Mouse (Mus musculus) MEL-GATA-1-ER (cell line): ENCODE data around the gene Prep.

Experiments used
- DNase-seq: peaks from one replicate; pipeline ENCODE4 v3.0.0-alpha.2; 2012; ENCODE audit warnings: low read depth; ENCODE audit errors: extremely low read depth

Prep gene

DNA sequence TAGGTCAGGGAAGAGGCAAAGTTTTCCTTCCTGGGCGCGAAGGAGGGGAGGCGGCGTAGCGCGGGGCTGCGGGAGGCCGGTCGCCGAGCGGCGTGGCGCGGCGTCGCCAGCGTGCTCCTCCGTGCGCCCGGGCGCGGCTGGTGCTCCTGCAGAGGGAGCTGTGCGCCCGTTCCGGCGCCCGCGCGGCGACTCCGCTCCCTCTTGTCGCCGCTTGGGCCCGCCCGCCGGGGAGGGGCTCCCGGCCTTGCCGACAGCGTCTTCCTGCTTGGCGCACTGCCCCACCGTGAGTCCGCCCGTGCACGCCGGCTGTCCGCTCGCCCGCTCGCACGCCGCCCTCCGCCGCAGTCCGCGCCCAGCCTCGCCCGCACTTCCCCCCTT lies at the start of gene Prep:
TSS of gene Prep (plus strand) at position 273 of the 378 bp plus-strand sequence.
- peak; percentile 50 for DNase-seq

DNA sequence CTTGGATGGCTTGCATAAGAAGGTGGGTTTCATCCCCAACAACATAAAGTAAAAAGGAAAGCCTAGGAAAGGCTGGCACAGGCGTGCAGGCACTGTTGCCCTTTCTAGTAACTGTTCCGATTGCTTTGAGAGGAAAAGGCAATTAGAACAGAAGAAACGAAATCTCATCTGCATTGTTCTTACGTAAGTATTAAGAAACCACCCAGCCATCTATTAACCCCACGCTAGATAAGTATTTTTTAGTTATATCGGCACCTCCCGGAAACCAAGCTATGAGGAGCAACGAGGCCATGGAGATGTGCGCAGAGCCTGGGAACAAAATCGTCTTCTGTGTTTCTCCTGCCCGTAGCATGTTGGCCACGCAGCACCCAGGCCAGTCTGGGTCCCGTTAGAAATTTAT lies 49.7 kb upstream of the Prep start:
- no peak for DNase-seq

DNA sequence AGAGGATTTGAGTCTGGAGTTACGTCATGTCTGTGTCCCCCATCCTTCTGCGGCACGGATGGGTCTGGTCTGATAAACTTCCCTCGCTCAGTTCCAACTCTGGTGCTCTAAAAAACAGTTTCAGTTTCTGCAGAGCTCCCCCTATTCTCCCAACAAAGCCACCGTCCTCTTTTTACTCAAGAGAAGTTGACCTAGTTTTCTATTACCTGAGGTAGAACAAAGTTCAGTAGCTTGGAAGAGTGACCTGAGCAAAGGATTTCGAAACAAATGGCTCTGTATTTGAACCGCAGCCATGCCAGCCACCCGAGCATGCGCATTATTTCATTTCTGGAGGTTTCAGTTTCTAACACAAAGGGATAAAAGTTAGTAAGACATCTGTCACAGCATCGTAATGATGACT lies 49.2 kb upstream of the Prep start:
- no peak for DNase-seq

DNA sequence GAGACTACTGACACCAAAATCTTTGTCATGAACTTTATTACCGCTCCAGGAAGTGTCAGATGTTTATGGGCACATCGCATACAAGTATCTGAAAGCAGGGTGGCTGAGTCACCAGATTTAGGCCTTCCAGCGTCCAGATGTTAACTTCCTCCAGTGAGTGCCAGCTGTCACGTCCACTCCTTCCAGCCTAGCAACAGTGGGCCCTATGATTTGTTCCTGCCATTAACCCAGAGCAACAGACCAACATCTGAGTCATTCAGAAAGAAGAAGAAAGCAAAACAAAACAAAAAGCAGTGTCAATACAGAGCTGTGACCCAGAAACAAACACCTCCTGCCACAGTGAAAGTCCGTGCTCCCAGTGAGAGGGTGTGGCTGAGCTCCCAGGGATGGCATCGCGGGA lies 47.6 kb upstream of the Prep start:
- DNase-seq: no peak

DNA sequence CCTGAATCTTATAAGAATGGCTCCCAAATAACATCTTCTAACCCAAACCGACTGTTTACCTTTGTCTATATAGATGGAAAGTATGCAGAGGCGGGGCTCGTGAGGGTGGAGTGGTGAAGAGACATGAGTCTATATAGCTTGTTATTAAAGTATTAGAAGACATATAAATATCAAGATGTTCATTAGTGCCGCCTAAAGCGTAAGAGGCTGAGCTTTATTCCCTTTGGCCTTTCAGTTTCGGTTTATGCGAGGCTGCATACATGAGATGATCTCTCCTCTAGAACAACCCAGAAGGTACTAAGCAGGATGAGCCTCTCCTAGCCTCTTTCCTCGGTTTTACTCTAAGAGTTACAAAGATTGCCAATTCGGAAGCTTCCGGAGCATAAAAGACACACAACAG lies 47.2 kb upstream of the Prep start:
- DNase-seq: no peak

DNA sequence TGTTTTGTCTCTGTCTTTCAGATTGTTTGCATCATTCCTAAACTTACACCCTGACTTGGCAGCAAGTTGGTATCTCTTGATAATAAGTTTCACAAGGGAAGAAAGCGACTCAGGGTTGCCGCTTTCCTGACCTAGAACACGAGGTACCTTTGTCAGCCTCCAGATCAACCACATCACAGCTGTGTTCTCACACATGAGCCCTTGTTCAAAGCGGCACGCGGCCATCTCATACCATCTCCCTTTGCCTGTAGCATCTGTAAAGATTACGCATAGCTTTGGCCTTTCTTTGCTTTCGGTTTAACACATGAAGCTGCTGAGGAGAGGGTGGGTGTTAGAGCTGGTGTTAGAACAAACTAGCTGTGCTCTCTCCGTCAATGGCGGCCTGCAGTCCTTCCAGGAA lies 46.7 kb upstream of the Prep start:
- no peak for DNase-seq

DNA sequence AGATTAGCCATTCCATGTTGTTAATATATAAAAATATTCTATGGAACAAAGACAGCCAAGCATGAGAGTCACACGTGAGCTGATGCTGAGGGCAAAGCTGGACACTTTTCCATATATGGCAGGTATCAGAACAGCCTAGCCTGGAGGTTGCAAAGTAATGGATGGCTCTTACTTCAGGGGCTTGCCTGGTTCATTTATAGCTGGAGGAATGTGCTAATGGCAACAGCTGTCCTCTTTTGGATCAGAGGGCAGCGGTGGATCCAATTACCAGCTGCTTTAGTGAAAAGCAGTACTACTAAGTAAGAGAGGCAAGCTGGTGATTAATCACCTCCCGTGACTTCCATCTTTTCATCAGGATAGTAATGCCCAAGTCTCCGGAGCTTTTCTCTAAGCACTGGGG lies 41.8 kb upstream of the Prep start:
- DNase-seq: no peak

DNA sequence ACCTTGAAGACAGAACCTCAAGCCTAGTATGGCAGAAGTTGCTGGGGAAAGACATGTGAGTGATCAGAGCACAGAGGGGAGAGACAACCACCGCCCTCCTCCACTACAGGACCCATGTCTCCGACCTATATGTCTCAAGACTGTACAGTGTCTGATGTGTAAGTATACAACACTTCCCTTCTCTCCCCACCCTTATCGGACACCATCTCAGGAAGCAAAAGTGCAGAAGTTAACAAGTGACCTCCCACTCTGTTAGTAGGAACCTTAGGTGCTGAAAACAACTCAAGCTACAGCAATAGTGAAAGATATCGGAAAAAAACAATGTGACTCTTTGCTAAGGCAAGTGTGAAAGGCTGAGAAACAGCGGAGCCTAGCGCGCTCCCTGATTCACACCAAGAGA lies 40.1 kb upstream of the Prep start:
- DNase-seq: no peak

DNA sequence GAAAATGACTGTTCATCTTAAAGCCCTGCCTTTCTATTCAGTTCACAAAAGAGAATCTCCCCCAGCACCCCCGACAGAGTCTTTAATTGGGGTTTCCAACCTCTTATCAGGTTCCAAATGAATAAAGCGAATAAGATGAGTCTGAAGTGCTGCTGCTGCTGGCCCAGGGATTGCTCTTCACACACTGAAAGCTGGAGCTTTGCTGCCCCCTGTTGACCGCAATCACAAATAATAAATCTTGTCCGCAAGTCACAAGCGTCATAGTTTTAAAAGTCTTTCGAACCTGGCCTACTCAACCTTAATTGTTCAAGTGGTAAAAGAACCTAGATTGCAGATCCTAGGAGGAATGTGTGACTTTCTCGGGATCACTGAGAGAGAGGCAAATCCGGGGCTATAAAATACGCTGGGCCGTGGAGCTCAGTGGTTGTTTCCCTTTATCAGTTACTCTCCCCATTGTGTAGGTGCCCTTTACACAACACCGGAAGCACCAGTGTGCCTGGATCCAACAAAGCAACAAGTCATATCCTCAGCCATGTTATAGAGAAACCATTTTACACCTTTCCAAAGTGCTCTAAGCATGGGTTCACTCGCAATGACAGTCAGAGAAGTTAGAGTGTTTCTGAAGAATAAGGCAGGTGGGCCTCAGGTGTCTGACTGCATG lies 21.6 kb upstream of the Prep start:
- no peak for DNase-seq

DNA sequence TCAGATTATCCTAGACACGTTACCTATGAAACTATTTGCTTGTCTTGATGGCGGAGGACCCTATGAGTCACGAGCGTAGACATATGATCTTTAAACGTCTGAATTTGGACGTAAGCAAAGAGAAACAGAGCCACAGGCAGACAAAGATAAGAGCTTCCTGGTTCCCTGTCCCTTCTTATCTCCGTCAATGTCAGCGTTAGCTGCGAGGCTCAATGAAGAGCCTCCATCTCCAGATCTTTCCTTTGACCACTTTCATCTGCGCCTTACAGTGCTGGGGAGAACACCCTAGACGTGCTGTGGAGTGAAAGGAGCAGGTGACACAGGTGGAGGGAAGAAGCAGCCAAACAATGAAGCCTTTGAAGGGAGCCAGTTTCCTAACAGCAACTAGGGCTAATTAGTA lies 18.8 kb upstream of the Prep start:
- no peak for DNase-seq

DNA sequence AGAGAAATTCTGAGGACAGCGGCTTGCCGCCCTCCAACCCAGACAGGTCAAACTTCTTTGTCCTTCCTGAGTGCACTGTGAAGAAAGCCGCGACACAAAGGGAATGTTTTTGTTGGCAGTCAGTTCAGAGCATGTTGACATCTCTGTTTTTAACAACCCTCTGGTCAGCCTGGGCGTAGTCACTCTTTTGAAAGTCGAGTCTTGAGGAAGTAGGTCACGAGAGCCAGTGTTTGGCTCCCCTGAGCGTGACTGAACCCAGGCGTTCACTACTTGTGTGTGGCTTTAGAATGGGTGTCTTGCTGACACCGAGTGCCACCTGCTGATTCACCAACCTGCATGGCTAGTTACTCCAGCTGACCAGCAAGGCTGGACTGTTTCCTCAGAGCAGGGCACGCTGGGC lies 18.4 kb upstream of the Prep start:
- no peak for DNase-seq

DNA sequence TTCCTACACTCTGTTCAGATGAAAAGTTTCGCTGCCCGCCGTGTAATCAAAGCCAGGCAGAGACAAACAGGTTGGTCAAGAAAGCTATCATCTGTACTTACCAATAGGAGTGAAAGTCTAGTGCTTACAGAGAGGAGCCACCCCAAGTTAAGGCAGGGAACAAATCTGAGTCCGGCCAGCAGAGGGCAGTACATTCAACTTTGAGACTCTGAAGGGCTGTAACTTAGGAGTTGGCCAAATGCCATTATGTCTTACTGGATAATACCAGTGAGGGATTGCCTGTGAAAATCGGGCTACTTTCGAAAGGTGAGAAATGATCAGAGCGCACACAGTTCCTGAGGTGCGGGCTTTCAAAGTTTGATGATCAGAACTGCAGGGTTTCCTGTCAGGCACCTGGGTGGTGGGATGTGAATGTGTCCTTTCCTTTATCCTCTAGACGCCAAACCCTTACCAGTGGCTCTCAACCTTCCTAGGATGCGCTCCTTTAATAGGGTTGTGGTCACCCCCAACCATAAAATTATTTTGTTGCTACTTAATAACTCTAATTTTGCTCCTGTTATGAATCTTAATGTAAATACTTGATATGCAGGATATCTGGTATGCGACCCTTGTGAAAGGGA lies 15.8 kb upstream of the Prep start:
- peak; percentile 73 for DNase-seq

DNA sequence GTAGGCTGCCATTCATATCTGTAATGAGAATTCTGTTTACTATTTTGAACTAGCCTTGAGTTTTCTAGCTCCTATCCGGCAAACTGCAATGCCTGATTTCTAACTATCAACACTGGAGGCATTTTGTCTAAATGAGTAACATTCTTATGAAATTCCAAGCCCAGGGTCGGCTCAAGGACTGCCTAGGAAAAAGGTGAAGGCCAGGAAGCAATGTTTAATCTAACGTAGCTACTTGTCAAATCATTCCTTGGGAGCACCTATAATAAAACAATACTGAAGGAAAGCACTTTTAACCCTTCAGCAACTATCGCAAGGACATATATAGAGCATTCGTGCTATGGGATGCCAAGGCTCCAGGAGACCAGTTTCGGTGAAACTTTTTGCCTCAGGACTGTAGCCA lies 8.6 kb upstream of the Prep start:
- DNase-seq: no peak

DNA sequence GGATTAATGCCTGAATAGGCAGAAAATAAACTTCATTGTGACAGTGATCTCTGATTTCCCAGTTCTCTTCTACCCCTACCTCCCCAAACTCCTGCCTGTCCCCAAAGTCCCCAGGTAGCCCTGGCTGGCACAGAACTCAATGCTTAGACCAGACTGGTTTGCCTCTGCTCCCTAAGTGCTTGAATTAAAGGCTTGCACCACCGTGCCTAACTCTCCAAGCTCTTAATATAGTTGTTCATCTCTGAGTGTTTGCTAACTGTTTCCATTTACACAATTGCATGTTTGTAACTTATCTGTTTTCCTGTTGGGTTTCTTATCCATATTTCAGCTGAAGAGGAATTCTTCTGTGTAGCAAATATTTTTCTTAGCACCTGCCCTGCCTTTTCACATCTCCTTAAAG lies 6.2 kb upstream of the Prep start:
- DNase-seq: no peak

DNA sequence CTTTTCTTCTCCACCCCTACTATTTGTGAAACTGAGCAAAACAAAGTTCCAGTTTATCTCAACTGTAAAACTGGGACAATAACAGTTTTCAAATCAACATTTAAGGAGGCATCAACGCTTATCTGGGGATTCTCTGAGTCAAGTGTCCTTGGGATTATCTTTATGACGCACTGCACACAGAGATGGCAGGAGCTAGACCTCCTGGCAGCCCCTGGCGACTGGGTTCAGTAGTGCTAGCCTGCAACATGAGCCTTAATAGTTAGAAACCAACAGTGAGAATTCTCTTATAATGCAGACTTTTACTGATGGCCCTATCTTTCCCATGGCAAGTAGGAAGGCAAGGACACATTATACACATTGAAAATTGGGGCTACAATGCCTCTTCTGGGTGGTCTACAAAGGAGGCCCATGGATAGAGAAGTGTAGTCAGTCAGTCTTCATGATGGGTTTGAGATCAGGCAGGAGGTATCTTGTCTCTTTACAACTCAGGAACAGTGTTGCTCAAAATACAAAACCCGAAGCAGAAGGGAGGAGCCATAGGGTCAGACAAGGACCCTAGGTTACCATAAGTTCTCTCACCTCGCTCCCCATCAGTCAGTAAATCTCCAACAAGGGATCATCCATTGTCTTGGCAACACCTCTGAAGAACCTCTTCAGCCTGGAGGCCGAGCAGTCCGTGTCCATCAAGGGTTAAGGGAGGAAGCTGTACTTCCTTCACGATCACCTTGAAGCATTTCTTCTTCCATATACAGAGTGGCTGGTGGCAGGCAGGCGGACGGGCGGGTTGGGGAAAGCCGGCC lies 672 bp upstream of the Prep start:
- no peak for DNase-seq

DNA sequence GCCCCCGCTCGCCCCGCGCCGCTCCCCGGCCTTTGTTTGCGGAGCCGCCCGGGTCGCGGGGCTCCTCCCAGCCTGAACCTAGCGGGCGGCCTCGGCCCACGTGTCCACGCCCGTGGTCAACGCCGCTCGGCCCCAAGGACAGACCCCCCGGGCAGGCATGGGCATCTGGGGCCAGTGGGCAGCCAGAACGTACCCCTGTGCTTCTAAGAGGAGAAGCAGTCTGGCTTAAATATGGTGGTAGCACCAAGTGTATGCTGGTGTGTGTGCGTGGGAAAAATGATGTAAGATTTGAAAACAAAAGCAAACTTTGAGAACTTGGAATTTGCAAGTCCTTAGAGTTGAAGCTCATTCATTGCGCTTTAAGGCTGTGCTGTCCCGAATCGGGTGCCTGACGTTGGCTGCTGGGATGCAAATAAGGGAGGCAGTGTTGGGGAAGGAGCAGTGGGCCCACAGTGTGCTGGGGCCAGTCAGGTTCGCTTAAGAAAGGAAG lies 478 bp downstream of the Prep start:
- DNase-seq: peak; percentile 57

DNA sequence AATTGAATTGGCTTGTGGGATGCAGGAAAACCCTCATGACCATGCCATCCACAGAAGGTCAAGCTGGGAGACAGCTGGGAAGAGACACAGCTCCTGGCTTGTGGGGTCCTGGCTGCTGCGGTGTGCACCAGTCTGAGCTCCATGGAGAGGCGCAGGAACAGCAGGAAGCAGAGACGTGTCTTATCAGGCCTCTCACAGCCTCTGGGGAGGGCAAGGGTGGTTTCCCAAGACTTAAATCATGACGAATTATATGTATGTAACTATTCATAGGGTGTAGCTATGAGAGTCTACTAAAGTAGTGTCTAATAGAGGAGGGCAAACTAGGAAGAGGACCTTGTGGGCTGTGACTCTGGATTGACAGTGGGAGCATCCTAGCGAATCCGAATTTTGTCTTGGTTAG lies 2.6 kb downstream of the Prep start:
- peak; percentile 50 for DNase-seq

DNA sequence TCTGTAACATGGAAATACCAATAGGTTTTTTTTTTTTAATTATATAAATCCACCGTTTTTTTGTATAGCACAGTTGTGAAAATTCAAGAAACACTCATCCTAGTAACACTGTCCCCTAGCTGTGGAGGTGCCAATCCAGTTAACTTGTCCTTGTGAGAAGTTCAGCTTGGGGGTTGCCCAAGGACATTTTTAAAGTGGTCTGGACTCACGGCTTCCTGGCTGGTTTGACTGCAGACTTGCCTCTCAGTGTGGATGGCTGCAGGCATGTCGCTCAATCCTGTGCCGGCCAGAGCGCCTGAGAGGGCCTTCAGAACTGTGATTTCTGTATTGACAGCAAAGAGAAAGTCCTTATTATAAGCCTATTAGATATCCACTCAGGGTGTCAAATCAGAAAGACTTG lies 3.4 kb downstream of the Prep start:
- no peak for DNase-seq

DNA sequence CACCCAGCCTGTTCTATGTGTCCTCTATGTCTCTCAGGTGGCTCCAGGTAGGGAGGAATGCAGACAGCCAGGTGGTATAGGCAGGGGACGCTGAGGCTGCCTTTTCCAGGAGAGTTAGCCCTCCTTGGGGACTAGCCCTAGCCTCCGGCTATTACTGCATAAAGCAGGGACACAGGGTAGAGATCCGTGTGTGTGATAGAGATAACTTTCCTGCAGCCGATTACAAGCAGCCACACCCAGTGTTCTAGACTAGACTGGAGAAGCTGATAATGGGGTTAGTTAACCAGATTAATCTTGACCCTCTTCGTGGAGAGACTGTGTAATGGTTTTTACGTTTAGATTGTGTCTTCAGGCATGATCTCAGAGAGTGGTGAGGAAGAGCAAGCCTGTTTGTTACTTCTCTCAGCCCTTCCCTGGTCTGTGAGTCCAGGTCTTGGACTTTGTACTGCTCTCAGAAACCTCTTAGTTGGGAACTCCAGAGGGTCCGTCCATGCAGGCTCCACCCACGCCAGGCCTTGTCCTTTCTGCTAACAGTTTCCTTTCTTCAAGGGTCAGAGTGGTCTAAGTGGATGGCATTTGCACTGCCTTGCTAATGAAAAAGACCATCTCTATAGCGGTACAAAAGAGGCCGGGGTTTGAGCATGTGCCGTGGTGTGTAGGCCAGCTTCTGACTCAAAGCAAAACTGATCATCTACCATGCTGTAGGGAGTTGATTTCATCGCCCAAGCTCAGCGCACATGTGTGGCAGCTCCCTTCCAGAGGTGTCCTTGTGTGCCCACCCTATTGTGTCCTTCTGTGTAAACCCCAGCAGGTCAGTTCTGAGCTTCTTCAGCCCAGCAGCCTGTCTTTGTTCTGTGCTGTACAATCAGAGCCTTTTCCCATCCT lies 4.2 kb downstream of the Prep start:
- no peak for DNase-seq

DNA sequence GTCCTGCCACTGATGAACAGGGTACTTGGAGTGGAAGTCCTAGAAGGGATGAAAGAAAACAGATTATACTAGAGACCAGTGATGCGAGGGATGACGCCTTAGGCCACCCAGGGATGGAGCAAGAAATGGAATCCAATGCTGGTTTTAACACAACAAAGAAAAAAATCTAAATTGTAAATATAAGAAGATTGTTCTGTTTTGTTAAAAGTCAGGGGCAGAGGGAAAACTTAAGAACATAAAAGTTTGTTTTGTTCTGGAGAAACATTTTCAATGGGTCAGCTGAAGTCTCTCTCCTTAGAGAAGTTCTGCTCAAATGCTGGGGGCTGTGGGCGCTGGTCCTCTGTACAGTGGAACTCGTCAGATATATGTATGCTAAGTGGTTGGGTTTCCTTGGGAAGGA lies 5.3 kb downstream of the Prep start:
- DNase-seq: no peak

DNA sequence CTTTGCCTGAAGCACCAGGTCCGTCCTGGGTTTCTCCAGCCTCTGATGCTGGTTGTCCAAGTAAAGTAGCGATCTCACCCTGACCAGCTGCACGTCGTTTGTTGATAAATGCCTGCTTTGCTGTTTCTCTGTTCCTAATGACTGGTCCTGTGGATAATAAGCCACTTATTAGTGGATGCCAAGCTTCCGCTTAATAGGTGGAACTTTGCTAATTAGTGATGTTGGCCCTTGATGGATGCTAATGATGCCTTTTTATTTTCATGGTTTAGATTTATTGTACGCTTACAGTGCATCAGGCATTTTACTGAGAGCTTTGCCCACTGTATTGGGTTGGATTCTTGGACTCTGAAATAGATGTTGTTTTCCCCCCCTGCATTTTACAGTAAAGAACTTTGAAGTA lies 7.5 kb downstream of the Prep start:
- no peak for DNase-seq
